Mouse (Mus musculus) adrenal gland, adult (tissue): ENCODE measurements around the gene Ifi27.
"Not testable (repeated sequence)": the region's sequence is repeated elsewhere in the genome, so short reads cannot be mapped to it uniquely, and the experiment has no call there.

Experiments
- DNase-seq, 2 experiments: peaks; one replicate each; pipeline ENCODE4 v3.0.0; 2022 to 2023; ENCODE audit warnings: low spot score in 1 of 2; ENCODE audit not compliant: inconsistent age in 2 of 2

Ifi27 gene

DNA sequence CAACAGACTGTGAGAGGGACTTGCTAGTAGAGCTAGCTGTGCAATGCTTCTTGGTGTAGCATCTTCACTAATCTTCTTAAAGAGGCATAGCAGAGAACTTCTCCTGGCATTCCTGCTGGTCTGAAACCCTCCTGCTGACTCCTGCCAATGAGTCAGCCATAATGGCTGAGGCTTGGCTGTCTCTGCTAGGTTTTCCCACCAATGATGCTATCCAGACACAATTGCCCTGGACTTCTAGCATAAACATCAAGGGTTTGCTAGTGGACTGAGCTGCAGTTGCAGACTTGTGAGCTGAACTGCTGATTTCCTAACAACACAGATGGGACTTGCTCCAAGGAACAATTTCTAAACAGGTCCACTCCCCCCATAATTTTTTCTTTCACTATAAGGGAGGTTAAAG lies 19.4 kb downstream of the Ifi27 start:
- no peak for DNase-seq

GRCm38 (mm10) chr12:103456727-103457126 lies 22.7 kb downstream of the Ifi27 start:
- not testable (repeated sequence) for DNase-seq

GRCm38 (mm10) chr12:103457140-103457539 lies 23.1 kb downstream of the Ifi27 start, which contains the start of gene Ifi27l2b:
Gene Ifi27l2b (minus strand): TSS chr12:103457223.
- no peak for DNase-seq

- DNase-seq: peak in 1 of 2 experiments; percentile 35
These were observed 40.5 kb downstream of the Ifi27 start for GRCm38 (mm10) chr12:103474481-103474880.

GRCm38 (mm10) chr12:103476779-103477389 lies 42.9 kb downstream of the Ifi27 start:
- DNase-seq: peak in 1 of 2 experiments; percentile 18

GRCm38 (mm10) chr12:103477461-103478015 lies 43.5 kb downstream of the Ifi27 start:
- peak in 1 of 2 experiments; percentile 83 for DNase-seq

- DNase-seq: peak; percentile 4 to 56
These were observed 47.7 kb downstream of the Ifi27 start for GRCm38 (mm10) chr12:103481671-103482070.

GRCm38 (mm10) chr12:103482781-103483180 lies 48.8 kb downstream of the Ifi27 start:
- DNase-seq: peak; percentile 3 to 51

- peak in 1 of 2 experiments; percentile 28 for DNase-seq
These were observed 50.4 kb downstream of the Ifi27 start for GRCm38 (mm10) chr12:103484200-103484972.

- peak in 1 of 2 experiments; percentile 51 for DNase-seq
These were observed 52.7 kb downstream of the Ifi27 start for GRCm38 (mm10) chr12:103486726-103487125.

- DNase-seq: peak in 1 of 2 experiments; percentile 61
These were observed 53.3 kb downstream of the Ifi27 start for GRCm38 (mm10) chr12:103487276-103487675.

DNA sequence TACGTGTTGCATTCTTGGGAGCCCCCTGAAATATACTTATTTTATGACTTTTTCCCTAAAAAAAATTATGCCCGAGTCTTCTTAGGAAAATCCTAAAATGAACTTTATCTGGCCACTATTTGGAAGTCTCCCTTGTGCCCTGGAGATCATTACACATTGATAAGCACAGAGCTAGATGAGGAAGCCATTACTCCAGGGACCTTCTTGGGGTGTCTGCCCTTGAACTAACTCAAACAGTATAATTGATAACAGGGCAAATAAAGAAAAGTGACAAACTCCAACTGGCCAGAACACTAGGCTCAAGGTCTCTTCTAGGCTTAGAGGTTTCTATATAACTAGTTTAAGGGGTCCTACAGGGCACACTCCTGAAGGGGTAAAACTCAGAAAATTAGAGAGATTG lies 53.7 kb downstream of the Ifi27 start:
- DNase-seq: no peak
